Mouse (Mus musculus) CD8-positive naive resting alpha-beta T cell, adult 57 days (primary cell): ENCODE results near the gene Mt1. TPM values are rescaled to one million over a fixed set of nuclear protein-coding genes. Genes with fewer than 3 reads are reported as not detected.

Source experiments
- total RNA-seq: library from RNA; stranded (reverse); gene quantifications from one replicate; pipeline ENCODE4 v1.2.4, GENCODE M21; 2023

The Mt1 gene
- 2.5 TPM for total RNA-seq

DNA sequence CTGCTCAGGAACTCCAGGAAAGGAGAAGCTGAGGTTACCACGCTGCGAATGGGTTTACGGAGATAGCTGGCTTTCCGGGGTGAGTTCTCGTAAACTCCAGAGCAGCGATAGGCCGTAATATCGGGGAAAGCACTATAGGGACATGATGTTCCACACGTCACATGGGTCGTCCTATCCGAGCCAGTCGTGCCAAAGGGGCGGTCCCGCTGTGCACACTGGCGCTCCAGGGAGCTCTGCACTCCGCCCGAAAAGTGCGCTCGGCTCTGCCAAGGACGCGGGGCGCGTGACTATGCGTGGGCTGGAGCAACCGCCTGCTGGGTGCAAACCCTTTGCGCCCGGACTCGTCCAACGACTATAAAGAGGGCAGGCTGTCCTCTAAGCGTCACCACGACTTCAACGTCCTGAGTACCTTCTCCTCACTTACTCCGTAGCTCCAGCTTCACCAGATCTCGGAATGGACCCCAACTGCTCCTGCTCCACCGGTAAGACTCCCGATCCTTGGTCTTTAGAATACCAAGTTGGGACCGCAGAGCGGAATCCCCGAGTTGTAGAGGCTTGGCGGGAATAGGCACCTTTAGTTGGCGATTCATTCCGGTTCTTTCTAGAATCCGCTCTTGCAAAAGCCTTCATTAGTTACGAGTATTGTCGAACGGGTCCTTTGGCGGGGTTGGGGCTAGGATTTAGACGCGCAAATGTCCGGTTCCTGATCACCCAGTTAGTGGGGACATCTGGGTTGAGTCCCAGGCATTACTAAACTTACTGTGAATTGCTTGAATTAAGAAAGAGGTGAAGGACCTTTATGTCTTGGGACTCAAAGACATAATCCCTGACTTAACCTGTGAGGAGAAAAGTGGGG, at the start of gene Mt1:
TSS of gene Mt1 (plus strand) at position 226 of the 856 bp plus-strand sequence.

DNA sequence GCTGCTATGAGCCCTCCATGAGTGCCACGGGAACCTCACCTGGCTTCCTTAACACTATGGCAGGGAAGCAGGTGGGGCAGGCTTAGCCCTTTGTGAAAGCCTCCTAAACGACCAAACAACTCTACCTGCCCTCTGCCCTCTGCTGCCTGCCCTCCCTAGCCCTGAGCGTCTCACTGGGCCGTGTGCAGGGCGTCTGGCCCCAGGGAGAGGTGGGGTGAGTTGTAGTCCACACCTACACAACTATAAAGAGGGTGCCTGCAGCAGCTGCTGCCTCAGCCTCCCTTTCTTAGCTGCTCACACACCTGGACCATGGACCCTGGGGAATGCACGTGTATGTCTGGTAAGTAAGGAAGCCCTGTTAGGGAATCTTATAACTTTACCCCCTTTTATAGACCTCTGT, 41.9 kb upstream of the Mt1 start, which contains the start of gene Mt4:
TSS of gene Mt4 (plus strand) at position 265 of the 400 bp plus-strand sequence.

DNA sequence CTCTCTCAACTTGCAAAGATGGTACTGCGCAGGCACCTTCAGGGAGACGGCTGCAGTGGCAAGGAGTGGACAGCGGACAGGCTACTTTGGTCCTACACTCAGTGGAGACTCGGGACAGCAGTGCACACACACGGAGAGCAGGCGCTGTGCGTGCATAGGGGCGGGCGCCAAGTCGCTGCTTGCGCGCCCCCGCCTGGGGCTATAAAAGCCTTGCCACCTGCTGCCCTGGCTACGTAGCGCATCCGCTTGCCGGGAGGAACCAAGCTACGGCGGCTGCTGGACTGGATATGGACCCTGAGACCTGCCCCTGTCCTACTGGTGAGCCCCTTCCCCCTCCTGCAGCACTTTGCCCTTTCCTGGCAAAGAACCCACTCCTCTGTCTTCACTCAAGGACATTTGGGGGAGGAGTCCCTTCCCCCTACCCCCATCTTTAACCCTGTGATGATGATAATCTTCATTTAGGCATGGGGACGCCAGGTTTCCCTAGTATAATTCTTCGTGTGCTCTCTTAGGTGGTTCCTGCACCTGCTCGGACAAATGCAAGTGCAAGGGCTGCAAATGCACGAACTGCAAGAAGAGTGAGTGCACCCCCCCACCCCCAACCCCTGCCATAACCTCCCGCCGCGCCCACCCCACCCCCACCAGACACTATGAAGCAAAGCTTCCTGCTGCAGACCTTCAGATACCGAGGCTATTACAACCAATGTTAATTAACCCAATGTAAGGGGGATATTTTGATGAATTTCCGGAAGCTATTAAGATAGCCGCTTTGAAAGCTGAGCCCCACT, 26.2 kb upstream of the Mt1 start, which contains the start of gene Mt3:
TSS of gene Mt3 (plus strand) at position 95 of the 788 bp plus-strand sequence.

DNA sequence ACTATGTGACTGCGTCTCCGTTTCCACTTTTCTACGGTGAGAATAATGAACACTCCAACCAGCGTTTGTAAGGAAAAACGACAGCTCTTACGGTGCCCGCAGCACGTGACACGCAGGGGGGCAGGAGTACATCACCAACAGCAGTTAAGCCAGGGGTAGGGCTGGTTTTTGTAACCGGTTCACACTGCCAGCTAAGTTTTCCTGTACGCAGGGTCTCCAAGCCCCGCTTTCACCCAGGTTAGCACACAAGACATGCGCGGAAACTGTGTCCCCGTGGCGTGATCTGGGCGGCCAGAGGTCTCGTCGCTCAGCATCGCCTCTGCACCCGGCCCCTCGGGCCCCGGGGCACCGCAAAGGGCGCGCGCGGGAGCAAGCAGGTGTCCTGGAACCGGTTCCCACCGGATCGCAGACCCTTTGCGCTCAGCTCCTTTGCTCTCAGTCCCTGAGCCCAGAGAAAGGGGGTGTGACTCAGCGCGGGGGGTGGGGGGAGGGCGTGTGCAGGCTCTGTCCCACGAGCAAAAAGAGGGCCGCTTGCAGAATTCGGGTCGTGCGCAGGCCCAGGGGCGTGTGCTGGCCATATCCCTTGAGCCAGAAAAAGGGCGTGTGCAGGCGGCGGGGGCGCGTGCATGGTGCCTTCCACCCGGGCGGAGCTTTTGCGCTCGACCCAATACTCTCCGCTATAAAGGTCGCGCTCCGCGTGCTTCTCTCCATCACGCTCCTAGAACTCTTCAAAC, 6.6 kb upstream of the Mt1 start, which contains the start of gene Mt2:
TSS of gene Mt2 (plus strand) at position 590 of the 734 bp plus-strand sequence.

DNA sequence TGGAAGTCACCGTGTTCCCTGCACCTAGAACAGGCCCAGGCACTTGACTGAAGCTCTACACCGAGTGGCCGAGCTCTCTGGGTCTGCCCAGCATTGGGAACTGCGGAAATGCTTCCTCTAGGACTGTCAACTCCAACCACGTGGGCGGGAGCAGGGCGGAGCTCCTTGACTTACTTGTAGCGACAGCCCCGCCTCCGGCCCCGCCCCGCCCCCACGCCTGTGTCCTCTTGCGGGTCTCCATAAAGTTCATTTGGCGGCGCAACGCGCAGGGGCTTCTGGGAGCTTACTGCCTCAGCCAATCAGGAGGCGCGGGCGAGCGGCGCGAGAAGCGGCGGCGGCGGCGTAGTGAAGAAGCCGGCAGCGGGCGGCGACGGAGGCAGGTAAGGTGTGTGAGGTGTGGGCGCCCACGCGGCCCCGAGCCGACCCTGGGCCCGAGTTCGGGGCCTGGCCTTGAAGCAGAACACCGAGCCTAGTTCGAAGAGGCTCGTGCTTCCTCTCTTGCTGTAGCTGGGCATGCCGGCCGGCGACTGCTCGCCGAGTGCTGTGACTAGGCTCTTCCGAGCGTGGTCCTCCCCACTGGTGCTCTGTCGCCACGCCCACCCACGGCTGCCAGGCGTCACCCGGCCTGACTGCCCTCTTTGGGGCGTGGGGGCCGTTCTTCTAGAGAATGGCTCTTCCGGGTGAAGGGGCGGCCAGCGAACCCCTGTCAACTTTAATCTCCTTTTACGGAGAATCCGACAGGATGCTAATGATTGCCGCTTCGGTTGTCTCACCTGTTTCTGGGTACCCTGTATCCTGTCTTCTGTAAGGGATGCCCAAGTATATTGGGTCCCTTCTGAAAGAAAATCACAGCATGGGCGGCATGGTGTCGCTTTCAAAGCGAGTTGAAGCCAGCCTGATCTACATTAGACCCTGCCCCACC, 35.6 kb downstream of the Mt1 start, which contains the start of gene Nup93:
TSS of gene Nup93 (plus strand) at position 313 of the 922 bp plus-strand sequence.

Other genes with a start within 250 kb of the Mt1 start
- gene Amfr, start 166.2 kb upstream of the Mt1 start, total RNA-seq = 60.6 TPM
- 51.5 TPM for gene Nudt21, start 142.1 kb upstream of the Mt1 start, total RNA-seq
- gene Ogfod1, start 141.9 kb upstream of the Mt1 start, total RNA-seq = 17.4 TPM
- 15.0 TPM for gene Bbs2, start 80.2 kb upstream of the Mt1 start, total RNA-seq
- not detected for gene Mt4, start 41.9 kb upstream of the Mt1 start, total RNA-seq
- gene Mt3, start 26.5 kb upstream of the Mt1 start, total RNA-seq = not detected
- gene Mt2, start 6.4 kb upstream of the Mt1 start, total RNA-seq = 1.7 TPM
- 38.2 TPM for gene Nup93, start 35.5 kb downstream of the Mt1 start, total RNA-seq
- gene Slc12a3, start 150.1 kb downstream of the Mt1 start, total RNA-seq = 0.49 TPM
- gene Herpud1, start 207.4 kb downstream of the Mt1 start, total RNA-seq = 137 TPM